Mouse (Mus musculus) neural tube, embryonic 12.5 days (tissue): ENCODE data around the gene Smurf2. TPM values are rescaled to one million over a fixed set of nuclear protein-coding genes. Genes with fewer than 3 reads are reported as not detected.

Experiments used
- ATAC-seq: fragments of 200-750 bp; cut with Nextera tagmentation; 2 replicates; pipeline ENCODE4 v1.8.0; 2017; ENCODE audit warnings: low read depth, mild to moderate bottlenecking, moderate TSS enrichment, moderate library complexity; ENCODE audit not compliant: low FRiP score
- H3K27ac ChIP-seq: fragments of 300-500 bp; sonication (generic); 2 replicates; pipeline ENCODE4 v1.5.1; 2016
- H3K27me3 ChIP-seq: fragments of 300-500 bp; sonication (generic); replicated peaks from 2 replicates; pipeline ENCODE4 v1.6.1; 2016; ENCODE audit warnings: mild to moderate bottlenecking
- H3K36me3 ChIP-seq: fragments of 300-500 bp; sonication (generic); 2 replicates; pipeline ENCODE4 v1.6.1; 2016; ENCODE audit warnings: mild to moderate bottlenecking
- H3K4me1 ChIP-seq: fragments of 300-500 bp; sonication (generic); 2 replicates; pipeline ENCODE4 v1.6.1; 2016
- H3K4me2 ChIP-seq: fragments of 300-500 bp; sonication (generic); replicated peaks from 2 replicates; pipeline ENCODE4 v1.6.1; 2016; ENCODE audit warnings: mild to moderate bottlenecking
- H3K4me3 ChIP-seq: fragments of 300-500 bp; sonication (generic); 2 replicates; pipeline ENCODE4 v1.5.1; 2016
- H3K9ac ChIP-seq: fragments of 300-500 bp; sonication (generic); 2 replicates; pipeline ENCODE4 v1.6.1; 2016; ENCODE audit warnings: mild to moderate bottlenecking
- H3K9me3 ChIP-seq: fragments of 300-500 bp; sonication (generic); 2 replicates; pipeline ENCODE4 v1.6.1; 2016; ENCODE audit warnings: mild to moderate bottlenecking
- WGBS: fragments of 180-500 bp; shearing (Covaris S2); methylation state at CpG from one replicate; pipeline ENCODE4 v1.1.7; 2016; 5-methylcytosine and 5-hydroxymethylcytosine counted together
- polyA plus RNA-seq: library from polyadenylated mRNA; unstranded; fragments of >200 nt; fragmentation: Nextera tagmentation; extraction: Ambion mirVana; gene quantifications from 2 replicates; pipeline ENCODE4 v1.2.1, GENCODE M21; 2016

Smurf2 gene
- polyA plus RNA-seq, 1 experiment from 2014 or later = 16.4 TPM

- Histone ChIP-seq H3K9me3 (no peaks in the 10 kb centered on the region), H3K36me3 (no peaks in the 10 kb centered on the region), H3K4me2 (no peak overlapping the region), H3K27me3 (no peaks in the 10 kb centered on the region), H3K4me3 (no peak overlapping the region), H3K4me1 (no peaks in the 10 kb centered on the region), H3K9ac (no peak overlapping the region), H3K27ac (no peak overlapping the region)
- ATAC-seq = no peak
- 83% methylated on average over 9 of the region's 9 CpGs for WGBS
These were observed 9.9 kb upstream of the Smurf2 start for GRCm38 (mm10) chr11:106930366-106930765.

- Histone ChIP-seq H3K27me3 (no peaks in the 10 kb centered on the region), H3K4me3 (no peak overlapping the region), H3K27ac (no peak overlapping the region), H3K9ac (no peak overlapping the region), H3K36me3 (no peaks in the 10 kb centered on the region), H3K4me1 (no peaks in the 10 kb centered on the region), H3K4me2 (no peak overlapping the region), H3K9me3 (no peaks in the 10 kb centered on the region)
- 54% methylated on average over 2 of the region's 2 CpGs for WGBS
- no peak for ATAC-seq
These were observed 8.4 kb upstream of the Smurf2 start for GRCm38 (mm10) chr11:106928935-106929334.

GRCm38 (mm10) chr11:106927950-106928349 is 7.4 kb upstream of the Smurf2 start:
- no peaks in the 10 kb centered on the region for H3K27me3 ChIP-seq
- no peaks in the 10 kb centered on the region for H3K9me3 ChIP-seq
- no peak overlapping the region for H3K4me3 ChIP-seq
- H3K27ac ChIP-seq = no peak overlapping the region
- no peaks in the 10 kb centered on the region for H3K36me3 ChIP-seq
- no peaks in the 10 kb centered on the region for H3K4me1 ChIP-seq
- 94% methylated on average over 5 of the region's 5 CpGs for WGBS
- H3K9ac ChIP-seq = no peak overlapping the region
- H3K4me2 ChIP-seq = no peak overlapping the region
- ATAC-seq = no peak

GRCm38 (mm10) chr11:106927226-106927625 is 6.7 kb upstream of the Smurf2 start:
- H3K4me1 ChIP-seq = no peaks in the 10 kb centered on the region
- no peak overlapping the region for H3K4me3 ChIP-seq
- H3K27ac ChIP-seq = no peak overlapping the region
- WGBS = 85% methylated on average over 5 of the region's 5 CpGs
- no peaks in the 10 kb centered on the region for H3K36me3 ChIP-seq
- no peak for ATAC-seq
- no peaks in the 10 kb centered on the region for H3K27me3 ChIP-seq
- no peaks in the 10 kb centered on the region for H3K9me3 ChIP-seq
- H3K9ac ChIP-seq = no peak overlapping the region
- no peak overlapping the region for H3K4me2 ChIP-seq

GRCm38 (mm10) chr11:106926732-106927131 is 6.2 kb upstream of the Smurf2 start:
- Histone ChIP-seq H3K36me3 (no peaks in the 10 kb centered on the region), H3K27ac (no peak overlapping the region), H3K27me3 (no peaks in the 10 kb centered on the region), H3K9ac (no peak overlapping the region), H3K4me3 (no peak overlapping the region), H3K9me3 (no peaks in the 10 kb centered on the region), H3K4me2 (no peak overlapping the region), H3K4me1 (no peaks in the 10 kb centered on the region)
- ATAC-seq = no peak
- 86% methylated on average over 4 of the region's 4 CpGs for WGBS

- WGBS = under 1% methylated on average over 59 of the region's 87 CpGs
- H3K27ac ChIP-seq = peak overlapping the region; percentile 96
- no peaks in the 10 kb centered on the region for H3K9me3 ChIP-seq
- no peaks in the 10 kb centered on the region for H3K36me3 ChIP-seq
- H3K9ac ChIP-seq = peak overlapping the region; percentile 96
- H3K4me3 ChIP-seq = peak overlapping the region; percentile 98
- H3K4me1 ChIP-seq = peaks cover 20% of the 10 kb centered on the region
- H3K27me3 ChIP-seq = no peaks in the 10 kb centered on the region
- H3K4me2 ChIP-seq = peak overlapping the region; percentile 77
- ATAC-seq = peak; percentile 94
These were observed 634 bp downstream of the Smurf2 start for GRCm38 (mm10) chr11:106919612-106920550.

- no peaks in the 10 kb centered on the region for H3K27me3 ChIP-seq
- no peak for ATAC-seq
- peak overlapping the region; percentile 96 for H3K9ac ChIP-seq
- peak overlapping the region; percentile 77 for H3K4me2 ChIP-seq
- 23% methylated on average over 8 of the region's 8 CpGs for WGBS
- no peaks in the 10 kb centered on the region for H3K9me3 ChIP-seq
- H3K27ac ChIP-seq = no peak overlapping the region
- H3K4me1 ChIP-seq = peaks cover 20% of the 10 kb centered on the region
- H3K4me3 ChIP-seq = peak overlapping the region; percentile 98
- H3K36me3 ChIP-seq = no peaks in the 10 kb centered on the region
These were observed 1.6 kb downstream of the Smurf2 start for GRCm38 (mm10) chr11:106918901-106919300.

- H3K4me3 ChIP-seq = no peak overlapping the region
- H3K27me3 ChIP-seq = no peaks in the 10 kb centered on the region
These were observed 9.3 kb downstream of the Smurf2 start for GRCm38 (mm10) chr11:106911257-106911656.

GRCm38 (mm10) chr11:106908016-106908415 is 12.5 kb downstream of the Smurf2 start:
- Histone ChIP-seq H3K27me3 (no peaks in the 10 kb centered on the region), H3K4me2 (no peak overlapping the region), H3K4me1 (no peaks in the 10 kb centered on the region), H3K36me3 (no peaks in the 10 kb centered on the region; the same call in 1 of the 2 replicates), H3K4me3 (no peak overlapping the region), H3K27ac (no peak overlapping the region), H3K9me3 (no peaks in the 10 kb centered on the region), H3K9ac (no peak overlapping the region)
- no peak for ATAC-seq

More at GRCm38 (mm10) chr11:106911257-106911656, 9.3 kb downstream of the Smurf2 start:
- H3K4me2 ChIP-seq = no peak overlapping the region
- no peak overlapping the region for H3K27ac ChIP-seq
- H3K9me3 ChIP-seq = no peaks in the 10 kb centered on the region
- no peaks in the 10 kb centered on the region for H3K36me3 ChIP-seq
- H3K4me1 ChIP-seq = no peaks in the 10 kb centered on the region
- no peak overlapping the region for H3K9ac ChIP-seq
- ATAC-seq = no peak

- Histone ChIP-seq H3K9me3 (no peaks in the 10 kb centered on the region), H3K4me1 (no peaks in the 10 kb centered on the region), H3K27ac (no peak overlapping the region), H3K36me3 (no peaks in the 10 kb centered on the region; the same call in 1 of the 2 replicates), H3K9ac (no peak overlapping the region), H3K4me3 (no peak overlapping the region), H3K4me2 (no peak overlapping the region), H3K27me3 (no peaks in the 10 kb centered on the region)
- WGBS = 85% methylated on average over 1 of the region's 1 CpGs
- no peak for ATAC-seq
These were observed 13.3 kb downstream of the Smurf2 start for GRCm38 (mm10) chr11:106907253-106907652.

GRCm38 (mm10) chr11:106905707-106906106 is 14.8 kb downstream of the Smurf2 start:
- no peaks in the 10 kb centered on the region for H3K4me1 ChIP-seq
- no peak overlapping the region for H3K4me2 ChIP-seq
- WGBS = 94% methylated on average over 4 of the region's 4 CpGs
- H3K9ac ChIP-seq = no peak overlapping the region
- H3K4me3 ChIP-seq = no peak overlapping the region
- no peaks in the 10 kb centered on the region for H3K9me3 ChIP-seq
- no peak for ATAC-seq
- no peak overlapping the region for H3K27ac ChIP-seq
- H3K36me3 ChIP-seq = no peaks in the 10 kb centered on the region; the same call in 1 of the 2 replicates
- H3K27me3 ChIP-seq = no peaks in the 10 kb centered on the region

- Histone ChIP-seq H3K4me1 (no peaks in the 10 kb centered on the region), H3K9me3 (no peaks in the 10 kb centered on the region), H3K4me3 (no peak overlapping the region), H3K4me2 (no peak overlapping the region), H3K36me3 (no peaks in the 10 kb centered on the region), H3K27ac (no peak overlapping the region), H3K9ac (no peak overlapping the region), H3K27me3 (no peaks in the 10 kb centered on the region)
- WGBS = 91% methylated on average over 1 of the region's 1 CpGs
- ATAC-seq = no peak
These were observed 20.7 kb downstream of the Smurf2 start for GRCm38 (mm10) chr11:106899804-106900203.
